Mouse (Mus musculus) MEL-GATA-1-ER (cell line): ENCODE measurements around the gene Taok1.
"Not testable (repeated sequence)": the region's sequence is repeated elsewhere in the genome, so short reads cannot be mapped to it uniquely, and the experiment has no call there.

Experiments used
- DNase-seq: peaks from one replicate; pipeline ENCODE4 v3.0.0-alpha.2; 2012; ENCODE audit warnings: low read depth; ENCODE audit errors: extremely low read depth

Gene Taok1

DNA sequence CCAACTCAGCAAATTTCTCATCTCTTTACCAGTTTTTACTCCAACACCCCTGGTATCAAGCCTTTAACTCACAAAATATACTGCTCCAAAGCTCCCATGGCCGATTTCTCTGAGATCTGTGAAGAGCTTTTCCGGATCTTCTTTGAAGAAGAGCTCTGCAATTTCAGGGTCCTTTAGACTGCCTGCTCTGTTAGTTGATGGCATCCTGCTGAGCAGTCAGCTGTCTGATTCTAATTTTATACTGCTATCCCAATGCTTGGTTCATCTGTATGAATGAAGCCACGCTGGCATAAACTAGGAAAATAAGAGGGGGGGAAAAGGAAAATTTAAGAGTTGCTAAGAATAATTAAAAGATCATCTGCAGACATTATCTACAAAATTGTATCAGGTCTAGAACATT lies 22.4 kb downstream of the Taok1 start:
- DNase-seq, result no peak

GRCm38 (mm10) chr11:77545261-77545660 lies 62.4 kb downstream of the Taok1 start:
- DNase-seq, result no peak

DNA sequence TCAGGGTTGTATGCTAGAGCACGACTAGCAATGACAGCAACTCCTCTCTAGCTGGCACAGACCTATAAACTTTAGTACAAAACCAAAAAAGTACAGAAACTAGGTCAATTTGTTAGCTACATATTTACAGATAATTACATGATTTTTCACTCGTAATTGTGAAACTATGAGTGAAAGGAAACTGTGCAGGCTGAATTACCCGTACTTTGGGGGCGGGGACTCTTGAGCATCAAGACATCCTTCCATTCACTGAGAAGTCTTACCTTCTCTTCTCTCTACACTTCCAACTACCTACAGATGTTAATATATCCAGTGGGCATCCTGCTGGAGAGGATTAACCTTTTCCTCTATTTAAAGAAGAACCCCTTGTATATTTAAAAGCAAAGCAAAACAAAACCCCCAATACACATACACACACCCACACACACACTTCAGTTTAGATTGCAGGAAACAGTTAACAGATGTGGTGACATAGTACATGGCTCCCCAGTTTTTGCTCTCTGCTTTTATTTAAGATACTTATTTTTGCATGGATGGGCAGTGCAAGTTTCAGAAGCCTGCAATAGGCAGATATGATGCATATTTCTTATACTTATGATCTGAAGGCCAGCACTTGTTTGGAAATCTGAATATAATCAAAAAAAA lies 75.3 kb downstream of the Taok1 start:
- no peak for DNase-seq

DNA sequence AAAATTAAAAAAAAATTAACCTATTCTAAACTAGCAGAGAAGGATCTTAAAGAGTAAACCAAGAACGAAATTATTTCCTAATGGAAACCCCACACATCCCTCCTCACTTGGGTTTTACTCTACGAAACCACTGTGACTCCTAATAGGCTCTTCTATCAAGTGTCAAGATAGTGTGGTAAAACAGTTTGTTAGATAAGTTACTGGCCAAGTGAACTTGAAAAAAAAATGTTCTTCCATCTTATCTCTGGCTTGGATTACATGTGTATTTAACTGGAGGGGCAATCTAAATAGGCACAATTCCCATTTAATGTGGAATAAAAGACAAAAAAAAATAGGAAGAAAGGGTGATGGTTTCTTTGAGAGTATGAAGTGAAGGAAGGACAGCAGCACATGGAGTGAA lies 76.8 kb downstream of the Taok1 start:
- DNase-seq, result no peak

DNA sequence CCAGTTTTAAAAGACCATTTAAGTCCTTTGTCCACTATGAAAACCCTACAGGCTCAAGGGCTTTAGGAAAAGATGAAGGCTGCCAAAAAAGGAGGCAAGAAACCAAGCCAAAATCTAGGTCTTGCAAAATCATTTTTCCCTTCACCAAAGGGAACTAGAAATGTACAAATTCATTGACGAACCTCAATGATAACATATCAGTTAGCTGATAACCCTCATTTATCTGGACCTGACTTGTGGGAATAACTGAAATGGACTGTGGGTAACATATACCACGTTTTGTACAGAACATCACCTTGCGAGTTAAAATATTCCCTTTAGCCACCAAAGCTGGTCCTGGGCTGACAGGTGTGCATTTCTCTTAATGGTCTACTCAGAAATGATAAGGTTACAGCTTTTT lies 78.0 kb downstream of the Taok1 start:
- no peak for DNase-seq

- DNase-seq, result not testable (repeated sequence)
Observed at GRCm38 (mm10) chr11:77528420-77528819, 79.2 kb downstream of the Taok1 start.

- no peak for DNase-seq
Observed at GRCm38 (mm10) chr11:77525804-77526486, 81.7 kb downstream of the Taok1 start.

GRCm38 (mm10) chr11:77520601-77521529 lies 86.8 kb downstream of the Taok1 start:
- peak; percentile 67 for DNase-seq

DNA sequence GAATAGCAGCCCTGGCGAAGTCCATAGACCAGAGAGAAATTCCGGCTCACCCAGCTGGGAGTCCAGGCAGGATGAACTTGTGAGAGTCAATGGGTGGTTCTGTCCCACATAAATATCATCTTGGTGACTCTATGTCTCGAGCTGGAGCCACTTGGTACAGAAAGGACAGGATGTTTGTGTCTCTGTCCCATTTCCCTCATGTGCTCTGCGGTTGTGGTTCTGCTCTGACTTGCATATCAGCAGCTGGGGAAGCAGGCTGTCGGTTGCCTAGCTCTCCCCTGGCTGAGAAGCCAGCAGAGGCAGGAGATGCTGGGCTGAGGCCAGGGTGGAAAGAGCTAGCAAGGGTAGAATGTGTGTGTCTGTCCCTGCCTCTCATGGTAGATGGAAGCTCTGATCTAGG lies 88.6 kb downstream of the Taok1 start, which contains the start of gene Gm10392:
Gm10392 (minus strand) TSS at position 156 of the 400 bp plus-strand sequence.
- DNase-seq, result peak; percentile 47

DNA sequence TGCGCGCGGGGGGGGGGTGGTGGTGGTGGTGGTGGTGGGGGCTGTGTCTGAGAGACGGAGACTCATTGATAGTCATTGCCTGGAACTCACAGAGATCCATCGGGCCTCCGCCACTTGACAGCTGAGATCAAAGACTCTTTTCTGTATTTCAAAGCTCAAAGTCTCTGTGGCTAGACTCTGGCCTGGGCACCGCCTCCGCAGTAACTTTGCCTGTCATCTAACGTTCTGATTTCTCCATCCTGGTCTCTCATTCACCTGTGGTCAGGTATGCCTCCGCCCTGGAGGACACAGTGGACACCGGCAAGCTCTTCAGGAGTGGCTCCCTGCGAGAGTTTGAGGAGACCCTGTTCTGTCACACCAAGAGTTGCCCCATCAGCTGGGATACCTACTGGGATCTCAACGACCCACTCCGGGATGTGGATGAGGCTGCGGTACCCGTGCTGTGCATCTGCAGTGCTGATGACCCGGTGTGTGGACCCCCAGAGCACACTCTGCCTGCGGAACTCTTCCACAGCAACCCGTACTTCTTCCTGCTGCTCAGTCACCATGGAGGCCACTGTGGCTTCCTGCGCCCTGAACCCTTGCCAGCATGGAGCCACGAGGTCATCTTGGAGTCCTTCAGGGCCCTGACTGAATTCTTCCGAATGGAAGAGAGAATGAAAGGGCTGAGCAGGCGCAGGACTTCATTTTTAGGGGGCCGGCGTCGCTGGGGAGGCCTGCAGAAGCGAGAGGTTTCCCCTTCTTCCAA lies 89.4 kb downstream of the Taok1 start:
- DNase-seq, result no peak

DNA sequence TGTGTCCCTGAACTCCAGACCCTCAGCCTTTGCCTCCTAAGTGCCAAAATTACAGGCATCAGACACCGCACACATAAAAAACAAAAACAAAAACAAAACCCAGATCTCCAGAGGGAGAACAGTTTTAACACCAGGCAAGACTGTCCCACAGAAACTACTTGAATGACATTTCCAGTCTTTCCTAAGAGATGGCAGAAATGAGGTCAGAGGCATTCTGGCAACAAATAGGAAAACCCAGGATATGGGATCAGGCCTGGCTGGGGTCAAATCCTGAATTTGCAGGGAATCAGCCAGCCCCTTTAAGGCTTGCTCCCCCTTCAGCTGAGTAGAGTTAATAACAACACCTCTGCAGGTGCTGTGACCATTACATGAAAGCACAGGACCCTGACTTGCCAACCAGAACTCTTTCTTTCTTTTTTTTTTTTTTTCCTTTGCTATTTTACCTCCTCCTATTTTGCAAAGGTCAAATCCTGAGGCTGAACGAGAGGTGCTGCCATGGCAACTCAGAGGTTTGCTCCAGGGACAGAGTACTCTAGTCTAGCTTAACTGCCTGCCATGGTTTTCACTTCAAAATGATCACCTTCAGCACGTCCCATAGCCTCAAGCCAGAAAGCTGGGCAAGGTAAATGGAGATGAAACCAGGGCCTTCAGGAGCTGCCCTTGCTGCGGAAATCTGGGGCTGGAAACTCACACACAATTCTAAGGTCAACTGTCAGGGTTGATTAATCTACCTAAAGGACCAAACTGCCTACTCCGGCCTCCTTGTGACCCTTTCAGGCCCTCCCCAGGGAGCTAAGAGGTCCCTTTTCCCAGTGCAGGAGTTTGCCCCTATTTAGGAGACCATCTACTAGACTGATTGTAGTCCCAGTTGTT lies 90.8 kb downstream of the Taok1 start:
- no peak for DNase-seq

GRCm38 (mm10) chr11:77515637-77516552 lies 91.7 kb downstream of the Taok1 start, which contains the start of gene Trp53i13:
TSS of gene Trp53i13 (minus strand) at chr11:77515980.
- DNase-seq, result no peak

- no peak for DNase-seq
Observed at GRCm38 (mm10) chr11:77514832-77515636, 92.6 kb downstream of the Taok1 start, which contains the start of gene Abhd15. TSS of gene Abhd15 (plus strand) at chr11:77515121.

DNA sequence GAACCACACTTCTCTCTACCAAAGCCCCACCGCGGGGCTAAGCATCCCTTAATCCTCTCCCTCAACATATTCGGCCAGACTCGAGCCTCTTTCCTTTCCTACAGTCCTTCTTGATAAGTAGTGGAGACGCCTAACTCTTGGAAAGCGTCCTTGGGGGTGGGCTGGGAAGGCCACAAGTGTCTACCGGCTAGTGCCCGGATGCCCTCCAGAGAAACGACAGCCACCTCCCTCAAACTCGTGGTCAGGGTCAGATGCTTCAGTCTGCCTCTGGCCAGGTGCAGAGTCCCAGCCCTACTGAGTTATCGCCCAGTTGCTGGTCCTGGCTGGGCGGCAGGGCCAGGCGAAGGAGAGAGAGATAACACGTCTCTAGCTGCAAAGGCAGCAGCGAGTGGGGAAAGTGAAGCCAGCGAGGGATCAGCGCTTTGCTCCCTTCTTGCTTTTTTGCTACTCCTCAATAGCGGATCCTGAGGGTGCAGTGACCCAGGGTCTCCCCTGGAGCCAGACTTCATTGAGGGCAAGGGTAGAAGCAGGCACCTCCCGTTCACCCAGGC lies 93.3 kb downstream of the Taok1 start:
- DNase-seq, result no peak

- no peak for DNase-seq
Observed at GRCm38 (mm10) chr11:77513811-77514170, 93.8 kb downstream of the Taok1 start.

DNA sequence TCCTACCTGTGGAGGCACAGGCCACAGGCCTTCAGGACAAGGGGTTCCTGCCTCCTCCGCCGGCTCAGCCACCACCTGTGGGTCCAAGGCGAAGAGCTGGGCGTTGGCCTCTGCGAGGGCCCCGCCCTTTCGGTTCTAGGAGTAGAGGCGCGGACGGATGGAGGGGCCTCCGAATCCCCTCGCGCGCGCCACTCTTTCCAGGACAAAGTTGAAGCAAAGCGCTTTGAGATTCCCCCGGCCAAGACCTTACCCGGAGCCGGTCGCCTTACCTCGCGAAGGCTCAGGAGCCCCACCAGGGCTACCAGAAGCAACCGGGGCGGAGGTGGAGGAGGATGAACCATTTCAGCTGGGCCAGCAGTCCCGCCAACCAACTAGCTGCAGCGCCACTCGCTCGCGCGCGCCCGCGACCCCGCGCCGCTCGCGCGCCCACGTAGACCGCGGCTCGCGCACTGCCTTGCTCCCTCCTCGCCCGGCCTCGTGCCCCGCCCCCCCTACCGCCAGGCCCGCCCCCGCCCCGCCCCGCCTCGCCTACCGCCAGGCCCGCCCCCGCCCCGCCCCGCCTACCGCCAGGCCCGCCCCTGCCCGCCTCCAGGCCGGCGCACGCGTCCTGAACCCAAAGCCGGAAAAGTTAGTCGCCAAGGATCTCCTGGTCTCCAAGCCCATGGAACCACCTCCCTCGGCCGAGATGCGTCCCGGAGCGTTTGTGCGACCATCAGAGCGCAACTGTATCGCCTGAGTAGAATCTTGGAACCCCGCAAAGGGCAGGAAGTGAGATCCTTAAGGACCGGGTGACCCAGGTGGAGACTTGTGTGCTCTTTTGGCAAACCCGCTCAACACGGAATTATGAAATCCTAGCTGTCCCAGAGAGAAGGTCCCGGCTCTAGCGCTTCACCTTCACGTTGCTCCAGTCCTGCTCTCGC lies 94.5 kb downstream of the Taok1 start:
- DNase-seq, result peak; percentile 46

GRCm38 (mm10) chr11:77511336-77511735 lies 96.3 kb downstream of the Taok1 start:
- DNase-seq, result no peak
